Mouse (Mus musculus) ovary, adult 10 weeks (tissue): ENCODE results near the gene Sh2b2. TPM values are rescaled to one million over a fixed set of nuclear protein-coding genes. Genes with fewer than 3 reads are reported as not detected.

Experiments
- polyA plus RNA-seq: library from polyadenylated mRNA; stranded (reverse); fragments of 350-450 nt; fragmentation: Illumina TruSeq; extraction: RNeasy Lipid Tissue Mini Kit (QIAGEN cat#74804); gene quantifications from one replicate; pipeline ENCODE4 v1.2.3, GENCODE M21; 2014

Sh2b2 gene
- not detected for polyA plus RNA-seq

GRCm38 (mm10) chr5:136246452-136246838 is at the start of gene Sh2b2:
Gene Sh2b2, minus strand, starts transcription at chr5:136246556.

GRCm38 (mm10) chr5:136198474-136199391 is 47.6 kb downstream of the Sh2b2 start, which contains the start of gene Prkrip1:
Gene Prkrip1, minus strand, starts transcription at chr5:136198963.

GRCm38 (mm10) chr5:136170512-136171362 is 75.6 kb downstream of the Sh2b2 start, which contains the start of gene Orai2:
Gene Orai2, minus strand, starts transcription at chr5:136170713.

Other genes starting within 250 kb of the Sh2b2 start
- 6.8 TPM for gene Upk3b, start 208.1 kb downstream of the Sh2b2 start, polyA plus RNA-seq
- not detected for gene Upk3bl, start 192.1 kb downstream of the Sh2b2 start, polyA plus RNA-seq
- 0.86 TPM for gene Rasa4, start 162.6 kb downstream of the Sh2b2 start, polyA plus RNA-seq
- gene Polr2j, start 129.9 kb downstream of the Sh2b2 start, polyA plus RNA-seq: 4.1 TPM
- 0.57 TPM for gene Lrwd1, start 110.5 kb downstream of the Sh2b2 start, polyA plus RNA-seq
- 1.3 TPM for gene Alkbh4, start 110.4 kb downstream of the Sh2b2 start, polyA plus RNA-seq
- gene Orai2, start 75.8 kb downstream of the Sh2b2 start, polyA plus RNA-seq: 1.1 TPM
- 39.9 TPM for gene Prkrip1, start 47.6 kb downstream of the Sh2b2 start, polyA plus RNA-seq